Mouse (Mus musculus): ENCODE results near the gene Ksr2. TPM values are rescaled to one million over a fixed set of nuclear protein-coding genes. Genes with fewer than 3 reads are reported as not detected.
A peak's percentile ranks its signal among the peaks of the same experiment; 100 is the strongest.

Gene Ksr2
- polyA plus RNA-seq, 1 experiment from 2014 or later: 0.16 TPM

GRCm38 (mm10) chr5:117688738-117689137, 274.9 kb downstream of the Ksr2 start:
- WGBS: 38% methylated on average over 3 of the region's 3 CpGs
- Histone ChIP-seq H3K4me2 (replicated peaks; ENCODE audit: low read depth) (no peak overlapping the region), H3K9me3 (ENCODE audit: control insufficient read depth, low read length) (no peaks in the 10 kb centered on the region), H3K4me1 (replicated peaks; ENCODE audit: control insufficient read depth, insufficient read depth) (no peaks in the 10 kb centered on the region), H3K4me3 (ENCODE audit: low read depth, low read length) (no peak overlapping the region), H3K27me3 (ENCODE audit: control insufficient read depth, insufficient read depth, low read length) (no peaks in the 10 kb centered on the region), H3K9ac (ENCODE audit: low read length) (no peak overlapping the region), H3K36me3 (ENCODE audit: control insufficient read depth, insufficient read depth, low read length) (no peaks in the 10 kb centered on the region), H3K27ac (replicated peaks) (no peak overlapping the region)
- DNase-seq (ENCODE audit: low spot score): no peak
- no peak for TF ChIP-seq EP300 (optimal IDR thresholded peaks at IDR 0.05)
- TF ChIP-seq CTCF (IDR thresholded peaks at IDR 0.05; ENCODE audit: low read depth): no peak
- no peak for ATAC-seq (ENCODE audit: low FRiP score, low TSS enrichment)

DNA sequence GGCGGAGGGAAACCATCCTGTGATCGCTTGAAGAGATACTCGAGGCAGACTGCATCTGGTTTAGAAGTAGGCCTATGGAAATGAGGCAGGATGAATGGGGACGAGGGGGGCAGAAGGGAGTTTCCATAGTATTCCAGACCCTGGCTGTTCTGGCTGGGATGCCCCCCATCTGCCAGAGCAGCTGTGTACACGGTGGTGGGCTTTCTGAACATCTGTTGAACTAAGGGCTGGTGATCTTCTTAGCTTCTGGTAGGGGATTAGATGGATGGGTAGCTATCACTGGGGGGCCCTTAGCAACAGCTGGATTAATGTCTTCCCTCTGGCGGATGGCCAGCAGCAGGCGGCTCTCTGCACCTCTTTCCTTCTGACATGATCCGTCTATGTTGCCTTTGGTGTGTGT, 276.0 kb downstream of the Ksr2 start:
- Histone ChIP-seq H3K27ac (replicated peaks) (no peak overlapping the region), H3K27me3 (ENCODE audit: control insufficient read depth, insufficient read depth, low read length) (no peaks in the 10 kb centered on the region), H3K4me2 (replicated peaks; ENCODE audit: low read depth) (no peak overlapping the region), H3K9me3 (ENCODE audit: control insufficient read depth, low read length) (no peaks in the 10 kb centered on the region), H3K9ac (ENCODE audit: low read length) (no peak overlapping the region), H3K36me3 (ENCODE audit: control insufficient read depth, insufficient read depth, low read length) (no peaks in the 10 kb centered on the region), H3K4me3 (ENCODE audit: low read depth, low read length) (no peak overlapping the region), H3K4me1 (replicated peaks; ENCODE audit: control insufficient read depth, insufficient read depth) (no peaks in the 10 kb centered on the region)
- DNase-seq (ENCODE audit: low spot score) (no peak), ATAC-seq (ENCODE audit: low FRiP score, low TSS enrichment) (no peak)
- WGBS: 45% methylated on average over 8 of the region's 8 CpGs
- no peak for TF ChIP-seq CTCF (IDR thresholded peaks at IDR 0.05; ENCODE audit: low read depth)

GRCm38 (mm10) chr5:117691271-117691670, 277.5 kb downstream of the Ksr2 start:
- no peak overlapping the region for H3K9ac ChIP-seq (ENCODE audit: low read length)
- 70% methylated on average over 7 of the region's 7 CpGs for WGBS
- H3K36me3 ChIP-seq (ENCODE audit: control insufficient read depth, insufficient read depth, low read length): no peaks in the 10 kb centered on the region
- no peak overlapping the region for H3K27ac ChIP-seq (replicated peaks)
- ATAC-seq (ENCODE audit: low FRiP score, low TSS enrichment): no peak
- TF ChIP-seq EP300 (optimal IDR thresholded peaks at IDR 0.05): no peak
- no peak for TF ChIP-seq CTCF (IDR thresholded peaks at IDR 0.05; ENCODE audit: low read depth)
- no peaks in the 10 kb centered on the region for H3K9me3 ChIP-seq (ENCODE audit: control insufficient read depth, low read length)
- no peak for DNase-seq (ENCODE audit: low spot score)
- H3K4me3 ChIP-seq (ENCODE audit: low read depth, low read length): no peak overlapping the region
- H3K4me1 ChIP-seq (replicated peaks; ENCODE audit: control insufficient read depth, insufficient read depth): no peaks in the 10 kb centered on the region
- H3K27me3 ChIP-seq (ENCODE audit: control insufficient read depth, insufficient read depth, low read length): no peaks in the 10 kb centered on the region
- H3K4me2 ChIP-seq (replicated peaks; ENCODE audit: low read depth): no peak overlapping the region

DNA sequence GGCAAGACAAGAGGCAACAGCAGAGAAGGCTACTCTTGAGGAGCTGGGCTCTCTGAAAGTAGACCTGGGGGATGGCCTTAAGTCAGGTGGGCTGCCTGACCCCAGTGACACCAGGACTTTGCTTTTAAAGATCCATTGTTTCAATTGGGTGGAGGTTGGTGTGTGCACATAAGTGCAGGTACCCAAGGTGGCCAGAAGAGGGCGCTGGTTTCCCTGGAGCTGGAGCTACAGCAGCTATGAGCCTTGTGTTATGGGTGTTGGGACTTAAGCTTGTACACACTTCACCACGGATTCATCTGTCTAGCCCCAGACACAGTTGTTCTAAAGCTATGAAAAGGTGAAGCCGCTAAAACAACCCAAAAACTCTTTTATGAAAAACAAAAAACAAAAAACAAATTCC, 279.8 kb downstream of the Ksr2 start:
- Histone ChIP-seq H3K4me3 (ENCODE audit: low read depth, low read length) (no peak overlapping the region), H3K4me1 (replicated peaks; ENCODE audit: control insufficient read depth, insufficient read depth) (no peaks in the 10 kb centered on the region), H3K9ac (ENCODE audit: low read length) (no peak overlapping the region), H3K4me2 (replicated peaks; ENCODE audit: low read depth) (no peak overlapping the region), H3K27me3 (ENCODE audit: control insufficient read depth, insufficient read depth, low read length) (no peaks in the 10 kb centered on the region), H3K9me3 (ENCODE audit: control insufficient read depth, low read length) (no peaks in the 10 kb centered on the region), H3K36me3 (ENCODE audit: control insufficient read depth, insufficient read depth, low read length) (no peaks in the 10 kb centered on the region), H3K27ac (replicated peaks) (no peak overlapping the region)
- 67% methylated on average over 3 of the region's 3 CpGs for WGBS
- ATAC-seq (ENCODE audit: low FRiP score, low TSS enrichment) (no peak), DNase-seq (ENCODE audit: low spot score) (no peak)
- TF ChIP-seq EP300 (optimal IDR thresholded peaks at IDR 0.05): no peak
- peak; percentile 40 for TF ChIP-seq CTCF (IDR thresholded peaks at IDR 0.05; ENCODE audit: low read depth)

DNA sequence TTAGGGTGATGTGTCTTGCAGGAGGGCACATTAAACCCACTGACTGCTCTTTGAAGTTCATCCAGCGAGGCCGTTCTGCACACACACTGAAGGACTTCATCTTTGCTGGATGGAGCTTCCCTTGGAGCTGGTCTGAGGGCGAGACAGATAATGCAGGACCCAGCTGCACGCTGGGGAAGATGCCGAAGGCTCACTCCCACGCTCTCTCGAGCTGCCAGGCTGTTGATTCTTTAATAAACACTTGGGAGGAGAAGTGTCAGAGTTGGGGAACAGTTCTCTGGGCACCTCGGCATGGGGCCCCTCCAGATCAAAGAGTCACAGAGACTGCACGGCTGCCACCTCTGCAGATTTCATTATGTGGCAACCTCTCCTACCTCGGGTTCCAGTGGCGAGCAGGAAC, 280.8 kb downstream of the Ksr2 start:
- no peak for ATAC-seq (ENCODE audit: low FRiP score, low TSS enrichment)
- 27% methylated on average over 11 of the region's 11 CpGs for WGBS
- Histone ChIP-seq H3K27ac (replicated peaks) (no peak overlapping the region), H3K9ac (ENCODE audit: low read length) (no peak overlapping the region), H3K4me2 (replicated peaks; ENCODE audit: low read depth) (no peak overlapping the region), H3K9me3 (ENCODE audit: control insufficient read depth, low read length) (no peaks in the 10 kb centered on the region), H3K4me3 (ENCODE audit: low read depth, low read length) (no peak overlapping the region), H3K4me1 (replicated peaks; ENCODE audit: control insufficient read depth, insufficient read depth) (no peaks in the 10 kb centered on the region), H3K27me3 (ENCODE audit: control insufficient read depth, insufficient read depth, low read length) (no peaks in the 10 kb centered on the region), H3K36me3 (ENCODE audit: control insufficient read depth, insufficient read depth, low read length) (no peaks in the 10 kb centered on the region)
- TF ChIP-seq CTCF (IDR thresholded peaks at IDR 0.05; ENCODE audit: low read depth) (no peak), EP300 (optimal IDR thresholded peaks at IDR 0.05) (no peak)
- DNase-seq (ENCODE audit: low spot score): no peak

DNA sequence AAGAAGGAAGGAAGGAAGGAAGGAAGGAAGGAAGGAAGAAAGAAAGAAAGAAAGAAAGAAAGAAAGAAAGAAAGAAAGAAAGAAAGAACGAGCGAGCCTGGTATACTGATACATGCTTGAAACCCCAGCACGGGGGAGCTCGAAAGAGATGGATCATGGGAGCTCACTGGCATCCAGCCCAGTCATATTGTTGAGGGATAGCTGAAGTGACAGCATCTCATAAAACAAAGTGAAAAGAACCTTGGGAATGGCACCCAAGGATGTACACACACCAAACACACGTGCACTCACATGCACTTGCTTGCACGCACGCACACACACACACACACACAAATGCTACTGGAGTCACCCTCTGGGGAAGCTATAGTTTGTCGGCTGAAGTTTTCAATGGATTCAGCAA, 282.6 kb downstream of the Ksr2 start:
- H3K9ac ChIP-seq (ENCODE audit: low read length): no peak overlapping the region

More for the DNA sequence above, 282.6 kb downstream of the Ksr2 start:
- H3K9me3 ChIP-seq (ENCODE audit: control insufficient read depth, low read length): no peaks in the 10 kb centered on the region
- H3K27me3 ChIP-seq (ENCODE audit: control insufficient read depth, insufficient read depth, low read length): no peaks in the 10 kb centered on the region
- no peak for TF ChIP-seq EP300 (optimal IDR thresholded peaks at IDR 0.05)
- no peak for TF ChIP-seq CTCF (IDR thresholded peaks at IDR 0.05; ENCODE audit: low read depth)
- no peak overlapping the region for H3K4me2 ChIP-seq (replicated peaks; ENCODE audit: low read depth)
- no peaks in the 10 kb centered on the region for H3K4me1 ChIP-seq (replicated peaks; ENCODE audit: control insufficient read depth, insufficient read depth)
- 76% methylated on average over 8 of the region's 8 CpGs for WGBS
- DNase-seq (ENCODE audit: low spot score) (no peak), ATAC-seq (ENCODE audit: low FRiP score, low TSS enrichment) (no peak)
- no peaks in the 10 kb centered on the region for H3K36me3 ChIP-seq (ENCODE audit: control insufficient read depth, insufficient read depth, low read length)
- no peak overlapping the region for H3K27ac ChIP-seq (replicated peaks)
- H3K4me3 ChIP-seq (ENCODE audit: low read depth, low read length): no peak overlapping the region
